Mouse (Mus musculus) MEL (cell line): ENCODE results near the gene Wdr46. TPM values are rescaled to one million over a fixed set of nuclear protein-coding genes. Genes with fewer than 3 reads are reported as not detected.

Source experiments
- DNase-seq: peaks from one replicate; pipeline ENCODE4 v3.0.0; 2011; ENCODE audit warnings: low read depth, low spot score
- H3K27ac ChIP-seq: 2 replicates; pipeline ENCODE4 v1.5.1; 2012; ENCODE audit warnings: low read depth, mild to moderate bottlenecking, control low read depth, low read length, moderate library complexity; ENCODE audit not compliant: control insufficient read depth
- H3K27me3 ChIP-seq, 2 experiments: fragments of 150-350 bp in 1 of 2; sonication (generic) in 1 of 2; 2 replicates each; pipeline ENCODE4 v1.6.1; 2012; ENCODE audit warnings: low read length in 2 of 2, mild to moderate bottlenecking in 2 of 2, improper control_type of control experiment in 1 of 2, moderate library complexity in 1 of 2; ENCODE audit not compliant: insufficient read depth in 2 of 2, control insufficient read depth in 1 of 2
- H3K36me3 ChIP-seq, 2 experiments: 2 replicates each; pipeline ENCODE4 v1.6.1; 2012 to 2014; ENCODE audit warnings: low read length in 2 of 2, improper control_type of control experiment in 1 of 2, inconsistent platforms in 1 of 2, mild to moderate bottlenecking in 1 of 2; ENCODE audit not compliant: insufficient read depth in 2 of 2, control insufficient read depth in 1 of 2
- H3K4me1 ChIP-seq, 2 experiments: fragments of 150-350 bp in 1 of 2; sonication (generic) in 1 of 2; 2 replicates each; pipeline ENCODE4 v1.6.1; 2012; ENCODE audit warnings: low read length in 2 of 2, improper control_type of control experiment in 1 of 2, mild to moderate bottlenecking in 1 of 2; ENCODE audit not compliant: insufficient read depth in 2 of 2, control insufficient read depth in 1 of 2
- H3K4me3 ChIP-seq, 2 experiments: fragments of 150-350 bp in 1 of 2; sonication (generic) in 1 of 2; 2 replicates each; pipeline ENCODE4 v1.5.1; 2012; ENCODE audit warnings: low read depth in 2 of 2, low read length in 2 of 2, mild to moderate bottlenecking in 2 of 2, moderate library complexity in 2 of 2, control low read depth in 1 of 2, improper control_type of control experiment in 1 of 2; ENCODE audit not compliant: control insufficient read depth in 1 of 2, insufficient read depth in 1 of 2
- H3K79me2 ChIP-seq: 2 replicates; pipeline ENCODE4 v1.6.1; 2012; ENCODE audit warnings: mild to moderate bottlenecking, low read length, moderate library complexity; ENCODE audit not compliant: control insufficient read depth, poor library complexity, insufficient read depth
- H3K9ac ChIP-seq: 2 replicates; pipeline ENCODE4 v1.6.1; 2012; ENCODE audit warnings: low read depth, mild to moderate bottlenecking, control low read depth, low read length, moderate library complexity; ENCODE audit not compliant: control insufficient read depth, poor library complexity, severe bottlenecking
- H3K9me3 ChIP-seq: fragments of 150-350 bp; sonication (generic); replicated peaks from 2 replicates; pipeline ENCODE4 v1.6.1; 2012; ENCODE audit warnings: mild to moderate bottlenecking, low read length, improper control_type of control experiment, moderate library complexity; ENCODE audit not compliant: insufficient read depth
- BHLHE40 ChIP-seq: IDR thresholded peaks from 2 replicates; pipeline ENCODE4 v1.6.1; 2012; ENCODE audit warnings: low read depth, mild to moderate bottlenecking, inconsistent platforms, low read length, improper control_type of control experiment, borderline replicate concordance
- CHD1 ChIP-seq: IDR thresholded peaks from 2 replicates; pipeline ENCODE4 v1.6.1; 2012; ENCODE audit warnings: low read depth, mild to moderate bottlenecking, inconsistent platforms, low read length, improper control_type of control experiment
- CHD2 ChIP-seq: IDR thresholded peaks from 2 replicates; pipeline ENCODE4 v1.6.1; 2011; ENCODE audit warnings: low read length, improper control_type of control experiment
- CTCF ChIP-seq, 3 experiments: IDR thresholded peaks in 2 of 3; conservative IDR thresholded peaks in 1 of 3; 2 replicates each; pipeline ENCODE4 v1.5.1; 2011 to 2012; ENCODE audit warnings: low read length in 3 of 3, low read depth in 2 of 3, mild to moderate bottlenecking in 2 of 3, improper control_type of control experiment in 1 of 3, inconsistent platforms in 1 of 3, mixed read lengths in 1 of 3, moderate library complexity in 1 of 3; ENCODE audit not compliant: control insufficient read depth in 1 of 3, insufficient read depth in 1 of 3, poor library complexity in 1 of 3, severe bottlenecking in 1 of 3
- E2F4 ChIP-seq: IDR thresholded peaks from 2 replicates; pipeline ENCODE4 v1.6.1; 2011; ENCODE audit warnings: low read depth, low read length, improper control_type of control experiment, borderline replicate concordance
- EP300 ChIP-seq, 2 experiments: IDR thresholded peaks; 2 replicates each; pipeline ENCODE4 v1.6.1; 2011; ENCODE audit warnings: improper control_type of control experiment in 2 of 2, low read length in 2 of 2, low read depth in 1 of 2, mild to moderate bottlenecking in 1 of 2
- ETS1 ChIP-seq: IDR thresholded peaks from 2 replicates; pipeline ENCODE4 v1.6.1; 2012; ENCODE audit warnings: low read depth, mild to moderate bottlenecking, inconsistent platforms, low read length, improper control_type of control experiment, moderate library complexity
- GABPA ChIP-seq: IDR thresholded peaks from 2 replicates; pipeline ENCODE4 v1.6.1; 2012; ENCODE audit warnings: low read depth, mild to moderate bottlenecking, inconsistent platforms, low read length, improper control_type of control experiment, moderate library complexity
- GATA1 ChIP-seq: IDR thresholded peaks from 2 replicates; pipeline ENCODE4 v1.6.1; 2011; ENCODE audit warnings: low read depth, low read length, improper control_type of control experiment
- JUND ChIP-seq: IDR thresholded peaks from 2 replicates; pipeline ENCODE4 v1.6.1; 2011; ENCODE audit warnings: low read depth, mild to moderate bottlenecking, improper control_type of control experiment, low read length
- KAT2A ChIP-seq: conservative IDR thresholded peaks from 2 replicates; pipeline ENCODE4 v1.6.1; 2012; ENCODE audit warnings: low read depth, low read length, improper control_type of control experiment, inconsistent platforms
- MAX ChIP-seq: IDR thresholded peaks from 2 replicates; pipeline ENCODE4 v1.6.1; 2011; ENCODE audit warnings: low read length, improper control_type of control experiment
- MAZ ChIP-seq: IDR thresholded peaks from 2 replicates; pipeline ENCODE4 v1.6.1; 2012; ENCODE audit warnings: low read depth, mild to moderate bottlenecking, inconsistent platforms, low read length, improper control_type of control experiment
- MEF2A ChIP-seq: IDR thresholded peaks from 2 replicates; pipeline ENCODE4 v1.6.1; 2014; ENCODE audit warnings: low read depth, mild to moderate bottlenecking, inconsistent platforms, low read length, improper control_type of control experiment; ENCODE audit not compliant: poor library complexity, insufficient replicate concordance, severe bottlenecking; ENCODE audit errors: extremely low read depth
- MYC ChIP-seq: IDR thresholded peaks from 2 replicates; pipeline ENCODE4 v1.6.1; 2011; ENCODE audit warnings: low read depth, mild to moderate bottlenecking, low read length, improper control_type of control experiment, moderate library complexity
- NELFE ChIP-seq: IDR thresholded peaks from 2 replicates; pipeline ENCODE4 v1.6.1; 2011; ENCODE audit warnings: low read depth, low read length, improper control_type of control experiment
- POLR2A ChIP-seq, 2 experiments: IDR thresholded peaks; 2 replicates each; pipeline ENCODE4 v1.6.1; 2011 to 2012; ENCODE audit warnings: low read length in 2 of 2, mild to moderate bottlenecking in 2 of 2, control low read depth in 1 of 2, improper control_type of control experiment in 1 of 2, low read depth in 1 of 2, moderate library complexity in 1 of 2; ENCODE audit not compliant: control insufficient read depth in 1 of 2, insufficient read depth in 1 of 2, poor library complexity in 1 of 2
- POLR2AphosphoS2 ChIP-seq: IDR thresholded peaks from 2 replicates; pipeline ENCODE4 v1.6.1; 2011; ENCODE audit warnings: low read length, improper control_type of control experiment
- RAD21 ChIP-seq: IDR thresholded peaks from 2 replicates; pipeline ENCODE4 v1.6.1; 2011; ENCODE audit warnings: mild to moderate bottlenecking, low read depth, low read length, improper control_type of control experiment
- SIN3A ChIP-seq: IDR thresholded peaks from 2 replicates; pipeline ENCODE4 v1.6.1; 2012; ENCODE audit warnings: low read length, improper control_type of control experiment, inconsistent platforms
- SMC3 ChIP-seq: IDR thresholded peaks from 2 replicates; pipeline ENCODE4 v1.6.1; 2011; ENCODE audit warnings: low read depth, low read length, improper control_type of control experiment
- TBP ChIP-seq: IDR thresholded peaks from 2 replicates; pipeline ENCODE4 v1.8.0; 2011; ENCODE audit warnings: low read depth, low read length, improper control_type of control experiment
- UBTF ChIP-seq: IDR thresholded peaks from 2 replicates; pipeline ENCODE4 v1.6.1; 2012; ENCODE audit warnings: low read depth, mild to moderate bottlenecking, inconsistent platforms, low read length, improper control_type of control experiment, moderate library complexity, borderline replicate concordance; ENCODE audit not compliant: insufficient read depth
- USF1 ChIP-seq: IDR thresholded peaks from 2 replicates; pipeline ENCODE4 v1.6.1; 2014; ENCODE audit warnings: low read depth, mild to moderate bottlenecking, inconsistent platforms, low read length, improper control_type of control experiment, moderate library complexity
- USF2 ChIP-seq, 2 experiments: IDR thresholded peaks; 2 replicates each; pipeline ENCODE4 v1.6.1; 2011 to 2012; ENCODE audit warnings: improper control_type of control experiment in 2 of 2, low read length in 2 of 2, borderline replicate concordance in 1 of 2, inconsistent platforms in 1 of 2, low read depth in 1 of 2, mild to moderate bottlenecking in 1 of 2; ENCODE audit not compliant: insufficient read depth in 1 of 2
- ZC3H11A ChIP-seq: IDR thresholded peaks from 2 replicates; pipeline ENCODE4 v1.6.1; 2012; ENCODE audit warnings: low read depth, mild to moderate bottlenecking, inconsistent platforms, low read length, improper control_type of control experiment
- ZKSCAN1 ChIP-seq: IDR thresholded peaks from 2 replicates; pipeline ENCODE4 v1.6.1; 2012; ENCODE audit warnings: low read depth, mild to moderate bottlenecking, inconsistent platforms, low read length, improper control_type of control experiment, moderate library complexity
- ZMIZ1 ChIP-seq: IDR thresholded peaks from 2 replicates; pipeline ENCODE4 v1.6.1; 2012; ENCODE audit warnings: low read depth, mild to moderate bottlenecking, inconsistent platforms, low read length, improper control_type of control experiment, moderate library complexity
- ZNF384 ChIP-seq: IDR thresholded peaks from 2 replicates; pipeline ENCODE4 v1.6.1; 2012; ENCODE audit warnings: low read depth, mild to moderate bottlenecking, inconsistent platforms, low read length, improper control_type of control experiment
- polyA plus RNA-seq, 2 experiments: library from polyadenylated mRNA; stranded (reverse) in 1 of 2; unstranded in 1 of 2; fragments of >175 nt in 1 of 2; fragments of >200 nt in 1 of 2; gene quantifications; 2 replicates each; pipeline versions ENCODE4 v1.2.1 to v1.2.4; 2012; ENCODE audit warnings: low replicate concordance in 2 of 2, low read depth in 1 of 2; ENCODE audit not compliant: insufficient read length in 2 of 2, insufficient read depth in 1 of 2, missing spikeins in 1 of 2
- total RNA-seq: library from RNA; depleted of rRNA; stranded (reverse); fragments of 300-350 nt; gene quantifications from 2 replicates; pipeline ENCODE4 v1.2.3, GENCODE M21; 2012

Gene Wdr46
- total and polyA plus RNA-seq, 3 experiments = 100 to 131 TPM; not detected in 1

DNA sequence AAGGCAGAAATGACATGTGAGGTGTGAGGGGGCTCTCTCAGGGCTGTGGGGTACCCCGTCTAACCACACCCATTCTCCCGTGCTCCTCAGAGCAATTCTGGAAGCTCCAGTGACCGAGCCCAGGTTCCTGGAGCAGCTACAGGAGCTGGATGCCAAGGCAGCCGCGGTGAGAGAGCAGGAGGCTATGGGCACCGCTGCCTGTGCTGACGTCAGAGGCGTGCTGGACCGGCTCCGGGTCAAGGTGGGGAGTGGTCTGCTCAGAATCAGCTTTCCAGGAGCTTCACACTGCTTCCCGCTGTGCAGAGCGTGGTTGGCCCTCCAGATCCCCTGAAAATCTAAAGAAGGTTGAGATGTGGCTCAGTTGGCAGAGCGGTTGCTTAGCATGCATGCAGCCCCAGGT lies 18.7 kb downstream of the Wdr46 start:
- H3K79me2 ChIP-seq = peaks cover 23% of the 10 kb centered on the region
- H3K36me3 ChIP-seq = peaks cover 4 to 5% of the 10 kb centered on the region in 2 experiments
- no peaks in the 10 kb centered on the region for H3K27me3 ChIP-seq
- no peak overlapping the region for H3K27ac ChIP-seq
- H3K4me1 ChIP-seq = no peaks in the 10 kb centered on the region
- H3K4me3 ChIP-seq = no peak overlapping the region
- no peak for TF ChIP-seq ZMIZ1
- TF ChIP-seq SIN3A = no peak
- TF ChIP-seq E2F4 = no peak
- no peak for TF ChIP-seq USF1
- no peak for TF ChIP-seq RAD21
- TF ChIP-seq UBTF = no peak
- TF ChIP-seq ZNF384 = no peak
- no peak for TF ChIP-seq JUND
- TF ChIP-seq MAZ = no peak
- TF ChIP-seq BHLHE40 = no peak
- no peak for TF ChIP-seq CTCF (IDR thresholded peaks at IDR 0.05 in 2 of 3, conservative IDR thresholded peaks at IDR 0.05 in 1 of 3; ENCODE audit: control insufficient read depth in 1 of 3, insufficient read depth in 1 of 3, low read depth in 2 of 3, low read length in 3 of 3, poor library complexity in 1 of 3, severe bottlenecking in 1 of 3)
- TF ChIP-seq TBP = no peak
- no peak for TF ChIP-seq ZC3H11A
- TF ChIP-seq MAX = no peak
- no peak for TF ChIP-seq NELFE
- no peak for TF ChIP-seq MYC
- TF ChIP-seq ZKSCAN1 = no peak
- no peak for TF ChIP-seq GABPA
- no peak for TF ChIP-seq SMC3
- no peak for TF ChIP-seq MEF2A
- H3K9me3 ChIP-seq = no peaks in the 10 kb centered on the region
- no peak overlapping the region for H3K9ac ChIP-seq
- no peak for DNase-seq

DNA sequence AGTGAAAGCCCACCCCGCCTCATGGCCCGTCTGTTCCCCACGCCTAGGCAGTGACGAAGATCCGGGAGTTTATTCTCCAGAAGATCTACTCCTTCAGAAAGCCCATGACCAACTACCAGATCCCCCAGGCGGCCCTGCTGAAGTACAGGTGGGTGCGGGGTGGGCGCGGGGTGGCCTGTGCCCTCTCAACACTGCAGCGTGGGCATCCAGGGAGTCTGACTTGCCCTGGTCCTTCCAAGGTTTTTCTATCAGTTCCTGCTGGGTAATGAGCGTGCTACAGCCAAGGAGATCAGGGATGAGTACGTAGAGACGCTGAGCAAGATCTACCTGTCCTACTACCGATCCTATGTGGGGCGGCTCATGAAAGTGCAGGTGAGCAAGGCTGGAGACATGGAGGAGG lies 19.5 kb downstream of the Wdr46 start:
- H3K79me2 ChIP-seq = peaks cover 15% of the 10 kb centered on the region
- H3K9me3 ChIP-seq = no peaks in the 10 kb centered on the region
- H3K4me3 ChIP-seq = no peak overlapping the region
- no peak for DNase-seq
- H3K4me1 ChIP-seq = no peaks in the 10 kb centered on the region
- H3K27me3 ChIP-seq = no peaks in the 10 kb centered on the region
- no peak for TF ChIP-seq GATA1
- no peak for TF ChIP-seq CHD1
- no peak for TF ChIP-seq MYC
- TF ChIP-seq CHD2 = no peak
- no peak for TF ChIP-seq SIN3A
- TF ChIP-seq ETS1 = no peak
- no peak for TF ChIP-seq POLR2A (IDR thresholded peaks at IDR 0.05; ENCODE audit: control insufficient read depth in 1 of 2, insufficient read depth in 1 of 2, low read depth in 1 of 2, low read length in 2 of 2, poor library complexity in 1 of 2)
- no peak for TF ChIP-seq ZMIZ1
- no peak for TF ChIP-seq EP300 (IDR thresholded peaks at IDR 0.05; ENCODE audit: low read depth in 1 of 2, low read length in 2 of 2)
- TF ChIP-seq GABPA = no peak
- TF ChIP-seq MAZ = no peak
- no peak for TF ChIP-seq KAT2A
- TF ChIP-seq SMC3 = no peak
- TF ChIP-seq USF2 (IDR thresholded peaks at IDR 0.05; ENCODE audit: borderline replicate concordance in 1 of 2, insufficient read depth in 1 of 2, low read depth in 1 of 2, low read length in 2 of 2) = no peak
- TF ChIP-seq NELFE = no peak
- TF ChIP-seq CTCF (IDR thresholded peaks at IDR 0.05 in 2 of 3, conservative IDR thresholded peaks at IDR 0.05 in 1 of 3; ENCODE audit: control insufficient read depth in 1 of 3, insufficient read depth in 1 of 3, low read depth in 2 of 3, low read length in 3 of 3, poor library complexity in 1 of 3, severe bottlenecking in 1 of 3) = no peak
- no peak for TF ChIP-seq POLR2AphosphoS2
- no peak overlapping the region for H3K9ac ChIP-seq
- H3K27ac ChIP-seq = no peak overlapping the region
- peaks cover 0 to 5% of the 10 kb centered on the region in 2 experiments; a peak in 3 of 4 replicates for H3K36me3 ChIP-seq
